Mouse (Mus musculus) small intestine, adult 2 months (tissue): ENCODE measurements around the gene Tlk1.

Experiments used
- CTCF ChIP-seq: fragments of 200-500 bp; IDR thresholded peaks from 2 replicates; pipeline ENCODE4 v1.5.1; 2012; ENCODE audit warnings: low read depth, mild to moderate bottlenecking, control low read depth, inconsistent platforms, low read length, moderate library complexity, mixed read lengths; ENCODE audit not compliant: insufficient replicate concordance, insufficient read length; ENCODE audit errors: extremely low read depth
- POLR2A ChIP-seq: fragments of 200-500 bp; IDR thresholded peaks from 2 replicates; pipeline ENCODE4 v1.6.1; 2012; ENCODE audit warnings: low read depth, mild to moderate bottlenecking, control low read depth, inconsistent platforms, low read length, moderate library complexity

DNA sequence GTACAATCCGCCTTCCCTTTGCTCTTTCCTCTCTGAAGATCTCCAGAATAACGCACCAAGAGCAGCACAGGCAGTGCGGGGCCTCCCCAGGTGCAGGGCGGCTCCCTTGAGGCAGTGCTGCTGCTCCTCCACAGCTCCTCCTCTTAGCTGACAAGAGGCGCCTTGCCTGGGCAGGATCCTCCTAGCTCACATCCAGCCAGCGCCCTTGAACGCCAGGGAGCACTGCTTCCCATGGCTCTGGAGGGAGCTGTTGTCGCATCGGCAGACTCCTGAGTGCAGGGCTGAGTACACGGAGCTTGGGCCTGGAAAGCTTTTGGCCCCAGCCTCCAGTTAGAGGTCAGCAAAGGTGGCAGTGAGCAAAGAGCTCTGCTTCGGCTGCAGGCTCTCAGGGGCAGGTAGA is 135.3 kb downstream of the Tlk1 start:
- TF ChIP-seq POLR2A (no peak), CTCF (no peak)
